Mouse (Mus musculus): ENCODE measurements at regions not wholly inside any gene's neighbourhood (a gene's known extent, or its start where the extent isn't known, plus 50 kb on each side); places are given as distances from the start of the nearest gene placed in this dataset.

GRCm38 (mm10) chr3:99447361-99447760 is 207.2 kb downstream of the Tbx15 start:
- no peaks in the 10 kb centered on the region for H3K36me3 ChIP-seq (ENCODE audit: insufficient read depth, low read length)
- no peak overlapping the region for H3K27ac ChIP-seq
- no peaks in the 10 kb centered on the region for H3K27me3 ChIP-seq (ENCODE audit: insufficient read depth, low read length)
- H3K4me2 ChIP-seq (ENCODE audit: low read depth, low read length) = no peak overlapping the region
- TF ChIP-seq CTCF (IDR thresholded peaks at IDR 0.05; ENCODE audit: low read depth) = no peak
- H3K4me1 ChIP-seq (ENCODE audit: insufficient read depth, low read length) = no peaks in the 10 kb centered on the region
- H3K9me3 ChIP-seq (ENCODE audit: low read length) = no peaks in the 10 kb centered on the region
- H3K9ac ChIP-seq (replicated peaks; ENCODE audit: low read length) = no peak overlapping the region
- ATAC-seq = peak; percentile 21; the same call in 1 of the 2 replicates
- no peak for DNase-seq (ENCODE audit: low spot score)
- 64% methylated on average over 2 of the region's 2 CpGs for WGBS
- no peak overlapping the region for H3K4me3 ChIP-seq (ENCODE audit: low read length)

GRCm38 (mm10) chr3:99447813-99448212 is 207.6 kb downstream of the Tbx15 start:
- H3K27ac ChIP-seq = no peak overlapping the region
- no peak overlapping the region for H3K4me3 ChIP-seq (ENCODE audit: low read length)
- DNase-seq (ENCODE audit: low spot score) (no peak), ATAC-seq (no peak)
- no peak overlapping the region for H3K4me2 ChIP-seq (ENCODE audit: low read depth, low read length)
- no peaks in the 10 kb centered on the region for H3K27me3 ChIP-seq (ENCODE audit: insufficient read depth, low read length)
- no peak for TF ChIP-seq CTCF (IDR thresholded peaks at IDR 0.05; ENCODE audit: low read depth)
- 43% methylated on average over 2 of the region's 2 CpGs for WGBS
- H3K9me3 ChIP-seq (ENCODE audit: low read length) = no peaks in the 10 kb centered on the region
- H3K9ac ChIP-seq (replicated peaks; ENCODE audit: low read length) = no peak overlapping the region
- no peaks in the 10 kb centered on the region for H3K36me3 ChIP-seq (ENCODE audit: insufficient read depth, low read length)
- no peaks in the 10 kb centered on the region for H3K4me1 ChIP-seq (ENCODE audit: insufficient read depth, low read length)

- Histone ChIP-seq H3K4me2 (ENCODE audit: low read depth, low read length) (no peak overlapping the region), H3K27ac (no peak overlapping the region), H3K9me3 (ENCODE audit: low read length) (no peaks in the 10 kb centered on the region), H3K36me3 (ENCODE audit: insufficient read depth, low read length) (no peaks in the 10 kb centered on the region), H3K9ac (replicated peaks; ENCODE audit: low read length) (no peak overlapping the region), H3K4me1 (ENCODE audit: insufficient read depth, low read length) (no peaks in the 10 kb centered on the region), H3K27me3 (ENCODE audit: insufficient read depth, low read length) (no peaks in the 10 kb centered on the region), H3K4me3 (ENCODE audit: low read length) (no peak overlapping the region)
- ATAC-seq = no peak
- 72% methylated on average over 12 of the region's 12 CpGs for WGBS
- TF ChIP-seq CTCF (IDR thresholded peaks at IDR 0.05; ENCODE audit: low read depth) = no peak
- DNase-seq (ENCODE audit: low spot score) = peak; percentile 37
Measured at GRCm38 (mm10) chr3:99459036-99459863, 219.1 kb downstream of the Tbx15 start.

GRCm38 (mm10) chr3:99499980-99500379 is 259.8 kb downstream of the Tbx15 start:
- 91% methylated on average over 14 of the region's 14 CpGs for WGBS
- ATAC-seq (no peak), DNase-seq (ENCODE audit: low spot score) (no peak)
- H3K4me1 ChIP-seq (ENCODE audit: insufficient read depth, low read length) = no peaks in the 10 kb centered on the region
- H3K36me3 ChIP-seq (ENCODE audit: insufficient read depth, low read length) = no peaks in the 10 kb centered on the region
- no peaks in the 10 kb centered on the region for H3K9me3 ChIP-seq (ENCODE audit: low read length)
- H3K27ac ChIP-seq = no peak overlapping the region
- no peak overlapping the region for H3K4me3 ChIP-seq (ENCODE audit: low read length)
- H3K9ac ChIP-seq (replicated peaks; ENCODE audit: low read length) = no peak overlapping the region
- no peak overlapping the region for H3K4me2 ChIP-seq (ENCODE audit: low read depth, low read length)
- H3K27me3 ChIP-seq (ENCODE audit: insufficient read depth, low read length) = no peaks in the 10 kb centered on the region
- no peak for TF ChIP-seq CTCF (IDR thresholded peaks at IDR 0.05; ENCODE audit: low read depth)

GRCm38 (mm10) chr3:99504772-99505171 is 264.6 kb downstream of the Tbx15 start:
- no peak for DNase-seq (ENCODE audit: low spot score)
- Histone ChIP-seq H3K36me3 (ENCODE audit: insufficient read depth, low read length) (no peaks in the 10 kb centered on the region), H3K27me3 (ENCODE audit: insufficient read depth, low read length) (no peaks in the 10 kb centered on the region), H3K4me2 (ENCODE audit: low read depth, low read length) (no peak overlapping the region), H3K27ac (no peak overlapping the region), H3K9ac (replicated peaks; ENCODE audit: low read length) (no peak overlapping the region), H3K9me3 (ENCODE audit: low read length) (no peaks in the 10 kb centered on the region), H3K4me1 (ENCODE audit: insufficient read depth, low read length) (no peaks in the 10 kb centered on the region), H3K4me3 (ENCODE audit: low read length) (no peak overlapping the region)
- no peak for ATAC-seq
- WGBS = 78% methylated on average over 2 of the region's 2 CpGs
- TF ChIP-seq CTCF (IDR thresholded peaks at IDR 0.05; ENCODE audit: low read depth) = no peak

GRCm38 (mm10) chr3:99512250-99512649 is 272.1 kb downstream of the Tbx15 start:
- no peak overlapping the region for H3K4me2 ChIP-seq (ENCODE audit: low read depth, low read length)
- TF ChIP-seq CTCF (IDR thresholded peaks at IDR 0.05; ENCODE audit: low read depth) = no peak
- no peaks in the 10 kb centered on the region for H3K4me1 ChIP-seq (ENCODE audit: insufficient read depth, low read length)
- H3K4me3 ChIP-seq (ENCODE audit: low read length) = no peak overlapping the region
- H3K27me3 ChIP-seq (ENCODE audit: insufficient read depth, low read length) = no peaks in the 10 kb centered on the region
- WGBS = 90% methylated on average over 1 of the region's 1 CpGs
- no peak for ATAC-seq
- no peak overlapping the region for H3K9ac ChIP-seq (replicated peaks; ENCODE audit: low read length)
- H3K36me3 ChIP-seq (ENCODE audit: insufficient read depth, low read length) = no peaks in the 10 kb centered on the region
- no peak overlapping the region for H3K27ac ChIP-seq
- DNase-seq (ENCODE audit: low spot score) = no peak
- no peaks in the 10 kb centered on the region for H3K9me3 ChIP-seq (ENCODE audit: low read length)

GRCm38 (mm10) chr3:99512933-99513332 is 272.8 kb downstream of the Tbx15 start:
- no peak for TF ChIP-seq CTCF (IDR thresholded peaks at IDR 0.05; ENCODE audit: low read depth)
- no peaks in the 10 kb centered on the region for H3K27me3 ChIP-seq (ENCODE audit: insufficient read depth, low read length)
- no peaks in the 10 kb centered on the region for H3K36me3 ChIP-seq (ENCODE audit: insufficient read depth, low read length)
- no peak overlapping the region for H3K4me3 ChIP-seq (ENCODE audit: low read length)
- no peak overlapping the region for H3K4me2 ChIP-seq (ENCODE audit: low read depth, low read length)
- no peak overlapping the region for H3K27ac ChIP-seq
- no peak for ATAC-seq
- DNase-seq (ENCODE audit: low spot score) = no peak
- H3K9me3 ChIP-seq (ENCODE audit: low read length) = no peaks in the 10 kb centered on the region
- no peaks in the 10 kb centered on the region for H3K4me1 ChIP-seq (ENCODE audit: insufficient read depth, low read length)
- WGBS = 71% methylated on average over 2 of the region's 2 CpGs
- no peak overlapping the region for H3K9ac ChIP-seq (replicated peaks; ENCODE audit: low read length)
